Mouse (Mus musculus): ENCODE data around the gene Nck1.

The Nck1 gene

DNA sequence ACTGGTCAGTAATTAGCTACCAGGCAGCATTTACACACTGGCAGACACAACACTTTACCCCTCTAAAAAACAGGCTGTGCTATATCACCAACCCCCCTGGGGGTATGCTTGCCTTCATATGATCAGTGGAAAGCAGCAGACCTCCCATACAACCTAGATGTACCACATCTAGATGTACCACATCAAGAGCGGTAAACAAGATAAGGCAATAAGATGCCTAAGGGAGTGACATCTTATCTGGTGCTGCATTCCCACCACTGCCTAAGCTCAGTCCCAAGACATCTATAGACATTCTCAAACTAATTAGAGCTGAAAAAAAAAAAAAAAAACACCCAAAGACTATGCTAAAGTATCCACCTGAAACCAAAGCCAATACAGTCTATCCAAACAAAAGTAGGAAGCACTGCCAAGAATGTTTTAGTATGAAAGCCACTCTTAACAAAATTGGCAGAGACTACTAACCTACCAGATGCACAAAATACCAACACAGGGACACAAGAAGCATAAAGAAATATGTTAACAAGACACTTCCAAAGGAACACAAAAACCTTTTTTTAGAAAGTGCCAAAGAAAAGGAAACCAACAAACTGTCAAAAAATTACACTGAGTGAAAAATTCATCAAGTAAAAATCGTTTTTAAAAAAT is 10.2 kb downstream of the Nck1 start:
- DNase-seq (ENCODE audit: low spot score) = peak; percentile 13

DNA sequence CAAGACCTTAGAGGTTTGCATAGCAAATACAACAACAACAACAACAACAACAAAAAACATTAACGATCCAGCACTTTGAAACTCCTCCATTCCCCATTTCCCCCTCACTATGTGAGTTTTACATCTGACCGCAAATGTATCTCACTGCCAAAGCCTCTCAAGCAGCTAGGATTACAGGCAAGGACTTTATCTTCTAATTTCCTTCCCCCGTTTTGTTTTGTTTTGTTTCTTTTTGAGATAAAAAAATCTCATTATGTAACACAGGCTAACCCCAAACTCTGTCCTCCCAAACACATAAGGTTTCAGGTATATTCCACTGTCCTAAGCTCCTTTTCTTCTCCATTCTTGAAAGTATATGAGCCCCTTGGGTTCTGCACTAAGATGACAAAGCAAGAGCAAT is 11.2 kb downstream of the Nck1 start:
- DNase-seq (ENCODE audit: low spot score) = no peak

DNA sequence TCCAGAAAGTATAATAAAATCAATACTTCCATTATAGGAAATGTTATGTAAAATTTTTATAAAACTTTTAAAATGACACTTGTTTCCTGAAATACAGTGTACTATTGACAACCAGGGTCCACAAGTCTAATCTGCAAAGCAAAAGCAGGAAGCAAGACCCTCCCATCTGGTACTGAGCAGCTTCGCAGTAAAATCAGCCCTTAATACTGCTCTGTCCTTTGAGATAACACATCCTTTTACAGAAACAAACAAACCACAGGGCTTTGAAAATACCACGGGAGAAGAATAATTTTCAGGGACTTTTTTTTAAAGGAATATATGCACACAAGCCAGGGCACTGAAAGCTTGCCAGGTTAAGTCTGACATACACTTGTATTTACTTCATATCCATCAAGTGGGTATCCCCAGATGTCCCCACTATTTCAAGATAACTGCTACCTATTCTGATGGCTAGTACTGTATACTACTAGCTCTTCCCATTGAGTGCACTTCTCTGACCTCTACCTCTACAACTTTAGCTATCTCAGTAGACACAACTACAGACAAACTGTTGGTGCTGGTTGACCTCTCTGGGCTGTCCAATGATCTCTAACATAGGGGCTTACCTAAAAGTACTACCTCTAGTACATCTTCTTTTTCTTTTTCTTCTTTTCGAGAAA is 13.0 kb downstream of the Nck1 start:
- no peak for DNase-seq (ENCODE audit: low spot score)

DNA sequence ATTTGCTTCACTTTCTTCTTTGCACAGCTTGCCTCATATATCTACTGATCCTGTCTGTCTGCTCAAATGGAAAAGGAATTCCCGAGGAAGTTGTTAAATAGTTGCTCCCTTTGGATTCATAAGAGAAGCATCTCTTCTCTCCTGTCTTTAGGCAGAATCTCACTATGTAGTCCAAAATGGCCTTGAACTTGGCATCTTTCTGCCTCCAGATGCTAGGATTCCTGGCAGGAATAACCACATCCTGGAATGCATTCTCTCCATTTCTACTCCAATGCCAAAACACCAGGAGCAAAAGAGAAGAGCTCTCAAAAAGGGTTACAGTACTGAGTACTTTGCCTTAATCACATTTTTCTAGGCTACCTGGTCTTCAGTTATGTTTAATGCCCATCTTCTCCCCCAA is 14.6 kb downstream of the Nck1 start:
- no peak for DNase-seq (ENCODE audit: low spot score)

DNA sequence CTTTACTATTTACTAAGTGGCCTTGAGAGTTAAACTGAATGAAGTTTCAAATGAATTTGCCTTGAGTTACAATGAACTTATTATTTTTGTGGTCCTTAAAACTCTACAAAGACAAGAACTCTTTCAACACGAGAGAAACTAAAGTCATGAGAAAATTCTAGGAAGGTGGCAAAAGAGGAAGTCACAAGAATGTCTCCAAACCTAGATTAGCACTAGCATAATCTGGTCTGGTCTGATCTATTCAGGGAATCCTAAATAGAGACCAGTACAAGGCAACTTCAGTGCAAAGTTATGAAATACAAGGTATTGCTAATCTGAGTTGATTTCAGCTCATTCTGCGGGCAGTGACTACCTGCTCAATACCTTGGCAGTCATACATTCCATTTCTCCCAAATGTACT is 20.7 kb downstream of the Nck1 start:
- DNase-seq (ENCODE audit: low spot score) = no peak

DNA sequence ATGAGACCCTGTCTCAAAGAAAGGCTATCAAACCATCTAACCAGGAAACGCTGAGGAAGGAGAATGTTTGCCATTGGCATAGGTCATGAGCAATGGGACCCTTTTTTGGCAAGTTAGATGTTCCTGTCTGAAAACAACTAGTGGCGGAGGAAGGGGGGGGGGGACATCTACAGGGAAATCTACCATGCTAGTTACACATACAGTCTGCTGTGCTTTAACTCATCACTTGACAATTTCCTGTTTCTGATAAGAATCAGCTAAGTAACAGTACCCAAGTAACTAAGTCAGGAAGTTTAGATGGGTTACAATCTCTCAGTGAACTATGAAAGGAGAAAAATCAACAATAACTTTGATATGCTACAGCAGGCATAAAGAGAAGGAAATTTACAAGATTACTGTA is 23.9 kb downstream of the Nck1 start:
- DNase-seq (ENCODE audit: low spot score) = no peak

DNA sequence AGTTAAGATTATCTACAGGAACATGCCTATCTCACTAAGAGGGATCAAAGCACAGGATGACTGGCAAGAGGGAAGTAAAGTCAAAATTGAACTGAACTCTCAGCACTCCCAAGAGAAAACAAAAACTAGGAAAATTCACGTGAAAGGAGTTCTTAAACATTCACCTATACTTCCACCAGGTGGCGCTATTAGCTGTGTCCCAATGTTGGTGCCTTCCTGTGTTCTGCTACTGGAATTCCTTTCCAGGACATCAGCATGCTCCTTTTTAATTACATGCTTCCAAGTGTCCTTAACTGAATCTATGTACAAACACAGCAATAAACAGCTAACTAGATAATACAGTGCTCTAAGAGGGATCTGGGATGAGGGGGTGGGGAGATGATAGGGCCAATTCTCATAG is 25.3 kb downstream of the Nck1 start:
- DNase-seq (ENCODE audit: low spot score) = peak; percentile 59

DNA sequence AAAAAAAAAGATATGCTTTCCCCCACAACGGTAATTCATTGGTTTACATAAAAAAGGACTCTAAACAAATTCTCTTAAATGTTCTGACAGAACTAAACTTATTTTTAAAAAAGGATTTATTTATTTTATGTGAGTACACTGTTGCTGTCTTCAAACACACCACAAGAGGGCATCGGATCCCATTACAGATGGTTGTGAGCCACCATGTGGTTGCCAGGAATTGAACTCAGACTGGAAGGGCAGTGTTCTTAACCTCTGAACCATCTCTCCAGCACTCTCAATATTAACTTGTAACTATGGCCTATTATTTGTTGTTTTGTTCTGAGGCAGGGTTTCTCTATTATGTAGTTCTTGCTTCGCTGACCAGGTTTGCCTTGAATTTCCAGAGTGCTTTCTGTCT is 25.9 kb downstream of the Nck1 start:
- no peak for DNase-seq (ENCODE audit: low spot score)

DNA sequence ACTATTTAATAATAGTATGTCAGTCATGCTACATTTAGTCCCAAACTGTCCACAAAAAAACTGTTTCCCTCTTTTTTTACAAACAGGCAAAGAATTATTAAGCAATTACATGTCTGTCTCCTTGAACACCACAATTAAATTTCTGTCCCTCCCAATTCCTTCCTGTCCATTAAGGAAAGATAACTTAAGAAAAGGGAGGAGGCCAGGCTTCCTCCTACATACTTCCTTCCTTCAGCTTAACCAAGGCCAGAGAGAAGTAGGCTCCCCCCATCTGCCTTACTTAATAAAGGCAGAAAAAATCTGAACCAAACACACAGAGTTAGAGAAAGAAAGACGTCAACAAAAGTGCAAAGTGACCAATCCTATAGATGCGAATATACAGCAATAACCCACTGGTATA is 38.4 kb downstream of the Nck1 start:
- no peak for DNase-seq (ENCODE audit: low spot score)

DNA sequence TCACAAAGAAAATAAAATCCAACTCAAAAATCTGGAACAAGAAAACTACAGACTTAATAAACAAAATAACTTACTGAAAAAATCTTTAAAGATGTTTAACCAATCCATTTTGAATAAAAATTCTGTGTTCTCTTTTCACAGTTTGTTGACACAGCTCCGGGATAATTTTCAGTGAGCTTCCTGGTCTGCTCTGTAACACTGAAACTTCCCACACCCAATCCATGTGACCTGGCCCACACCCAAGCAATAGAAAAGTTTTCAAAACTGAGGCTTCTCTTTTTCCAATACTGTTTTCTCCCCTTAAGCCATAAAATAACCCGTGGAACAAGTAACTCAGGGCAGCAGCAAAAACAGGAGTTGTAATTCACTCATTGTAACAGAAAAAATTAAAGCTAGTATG is 39.3 kb downstream of the Nck1 start:
- DNase-seq (ENCODE audit: low spot score) = peak; percentile 88

DNA sequence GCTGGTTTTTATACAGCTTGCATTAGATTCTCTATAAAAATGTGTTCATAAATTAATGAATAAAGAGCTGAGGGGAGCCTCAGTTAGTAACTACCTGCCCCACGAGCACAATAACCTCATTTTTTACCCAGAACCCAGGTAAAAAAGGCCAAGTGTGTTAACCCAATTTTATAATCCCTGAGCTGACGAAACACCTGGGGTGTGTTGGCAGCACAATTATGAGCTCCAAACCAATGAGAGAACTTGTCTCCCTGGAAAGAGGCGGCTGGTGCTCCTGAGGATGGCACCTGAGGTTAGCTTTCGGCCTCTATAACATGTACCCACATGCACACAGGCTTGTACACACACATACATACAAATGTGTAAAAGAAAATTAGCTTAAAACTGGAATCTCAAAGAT is 40.4 kb downstream of the Nck1 start:
- no peak for DNase-seq (ENCODE audit: low spot score)

DNA sequence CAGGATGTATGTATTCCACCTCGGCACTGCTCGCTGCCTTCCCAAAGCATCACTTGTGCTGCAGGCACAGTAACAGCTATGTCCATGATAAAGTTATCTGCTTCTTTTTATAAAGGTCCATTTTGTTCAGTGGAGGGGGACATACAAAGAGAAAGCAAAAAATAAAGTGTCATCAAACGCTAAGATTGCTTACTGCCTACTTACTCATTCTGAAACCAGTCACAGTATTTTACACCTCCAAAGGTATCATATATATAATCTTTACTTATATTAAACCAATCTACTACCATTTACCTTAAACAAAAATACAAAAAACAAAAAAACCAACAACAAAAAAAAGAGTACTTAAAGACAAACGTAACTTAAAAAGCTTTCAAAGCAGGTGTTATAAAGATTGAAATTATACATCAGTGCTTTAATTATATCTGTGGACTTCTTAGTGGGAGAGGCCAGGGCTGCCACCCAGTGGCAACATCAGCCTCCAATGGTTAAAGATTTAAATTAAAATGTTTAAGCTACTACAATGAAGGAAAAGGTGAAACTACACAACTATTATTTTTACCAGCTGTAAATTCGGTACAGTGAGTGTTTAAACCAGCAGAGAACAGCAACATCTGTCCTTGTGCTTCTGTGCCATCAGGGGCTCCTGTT is 52.2 kb downstream of the Nck1 start:
- DNase-seq (ENCODE audit: low spot score) = no peak

DNA sequence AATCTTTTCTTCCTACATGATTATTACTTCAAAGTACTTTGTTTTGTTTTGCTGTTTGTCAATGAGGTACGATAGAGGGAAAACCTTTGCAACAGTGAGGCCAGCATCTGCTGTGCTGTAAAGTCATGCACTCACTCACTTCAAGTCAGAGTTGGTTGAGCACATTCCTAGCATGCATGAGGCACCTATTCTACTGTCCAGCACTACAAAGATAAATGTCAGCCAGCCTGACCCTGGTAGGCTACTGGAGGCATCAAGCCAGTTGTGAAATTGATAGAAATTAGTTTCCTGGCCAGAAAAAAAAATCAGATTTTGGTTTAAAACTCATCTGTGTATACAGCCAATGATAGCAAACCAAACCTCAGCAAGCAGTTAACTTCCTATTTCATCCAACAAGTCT is 54.5 kb downstream of the Nck1 start:
- DNase-seq (ENCODE audit: low spot score) = no peak

DNA sequence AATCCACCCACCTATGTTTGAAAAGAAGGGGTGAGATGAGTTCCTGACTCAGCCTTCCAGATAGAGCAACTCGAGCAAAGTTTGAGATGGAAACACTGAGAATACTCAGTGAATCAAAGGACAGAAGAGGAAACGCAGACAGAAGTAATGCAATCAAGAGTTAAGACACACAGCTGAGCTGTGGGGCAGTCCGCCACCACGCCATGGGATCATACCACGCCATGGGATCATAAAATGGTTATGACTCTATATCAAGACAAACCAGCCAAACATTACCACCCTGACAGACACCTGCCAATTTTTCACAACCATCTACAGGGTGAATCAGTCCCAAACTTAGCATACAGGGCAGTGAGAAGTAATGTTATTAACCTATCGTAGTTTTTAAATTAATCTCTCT is 57.0 kb downstream of the Nck1 start:
- DNase-seq (ENCODE audit: low spot score) = no peak

DNA sequence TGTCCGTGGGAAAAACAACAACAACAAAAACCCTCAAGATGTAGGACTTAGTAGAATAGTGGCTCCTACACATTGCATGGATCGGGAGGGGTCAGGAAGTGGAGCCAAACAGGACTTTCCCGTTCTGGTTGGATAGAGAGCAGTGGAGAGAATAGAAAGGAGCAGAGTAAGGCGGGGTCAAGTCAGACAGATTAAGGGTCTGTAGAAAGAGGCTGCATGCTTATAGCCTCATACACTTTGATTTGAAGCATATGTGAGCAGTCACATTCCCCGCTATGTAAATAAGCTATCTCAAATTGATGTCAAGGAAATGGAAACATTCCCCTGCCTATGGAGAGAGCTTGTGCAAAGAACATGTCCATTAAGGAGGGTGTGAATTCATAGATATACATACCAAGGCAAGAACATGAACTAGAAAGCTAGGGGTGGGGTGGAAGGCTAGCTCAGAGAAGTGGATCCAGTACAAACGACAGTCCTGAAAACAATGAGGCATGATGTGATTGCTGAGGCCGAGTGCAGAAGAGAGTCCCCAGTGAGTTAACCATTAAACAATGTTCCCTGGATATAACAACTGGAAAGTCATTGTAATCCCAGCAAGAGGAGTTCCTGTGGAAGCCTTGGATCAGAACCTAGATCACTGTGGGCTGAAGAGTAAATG is 57.7 kb downstream of the Nck1 start:
- no peak for DNase-seq (ENCODE audit: low spot score)

DNA sequence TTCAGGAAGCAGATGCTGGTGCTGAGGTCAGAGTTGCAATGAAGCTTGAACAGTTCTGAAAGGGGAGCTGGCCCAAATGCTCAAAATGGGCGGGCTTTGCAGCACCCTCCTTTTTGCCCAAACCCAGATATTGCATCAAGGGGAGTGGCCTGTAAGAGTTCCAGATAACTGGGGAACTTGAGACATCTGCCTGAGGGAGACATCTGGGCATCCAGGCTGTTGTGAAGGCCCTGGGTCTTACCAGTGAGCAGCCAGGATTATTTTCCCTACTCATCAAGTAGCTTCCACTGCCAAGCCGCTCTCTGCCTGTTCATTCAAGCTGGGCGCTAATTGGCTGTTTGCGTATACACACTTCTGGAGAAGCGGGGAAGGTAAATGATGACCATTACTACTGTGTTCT is 59.5 kb downstream of the Nck1 start, which contains the start of gene Il20rb:
Il20rb (minus strand) TSS at position 358 of the 400 bp plus-strand sequence.
- DNase-seq (ENCODE audit: low spot score) = no peak

DNA sequence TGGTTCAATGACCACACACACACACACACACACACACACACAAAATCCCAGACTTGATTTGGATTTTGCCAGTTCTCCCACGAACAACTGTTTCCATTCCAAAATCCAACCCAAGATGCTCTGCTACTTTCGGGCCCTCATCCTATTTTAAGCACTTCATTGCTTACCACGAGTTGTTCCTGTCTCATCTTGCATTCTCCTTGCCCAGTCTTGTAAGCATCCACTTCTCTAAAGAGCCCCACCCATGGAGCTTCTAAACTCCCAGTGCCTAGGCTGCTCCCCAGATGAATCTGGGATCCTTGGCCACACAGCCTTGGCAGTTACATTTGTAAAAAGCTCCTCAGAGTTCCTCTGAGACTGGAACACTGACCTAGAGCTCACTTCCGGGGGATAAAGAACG is 62.6 kb downstream of the Nck1 start:
- no peak for DNase-seq (ENCODE audit: low spot score)

DNA sequence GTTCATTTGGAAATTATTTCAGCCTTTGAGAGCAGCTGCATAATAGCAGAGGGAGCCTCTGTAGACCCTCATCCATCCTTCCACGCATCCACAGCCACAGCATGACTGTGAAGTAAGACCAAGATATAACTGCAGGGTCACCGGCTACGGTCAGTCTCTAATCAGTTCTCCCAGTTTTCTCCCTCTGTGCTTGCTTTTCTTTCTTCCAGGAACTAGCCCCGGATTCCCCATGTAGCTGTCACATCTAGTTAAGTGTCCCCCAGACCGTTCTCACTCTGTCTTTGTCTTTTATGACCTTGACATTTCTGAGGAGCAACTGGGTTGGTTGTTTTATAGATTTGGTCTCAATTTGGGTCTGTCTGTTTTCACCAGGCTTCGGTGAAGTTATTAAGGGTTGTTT is 64.3 kb downstream of the Nck1 start:
- no peak for DNase-seq (ENCODE audit: low spot score)

DNA sequence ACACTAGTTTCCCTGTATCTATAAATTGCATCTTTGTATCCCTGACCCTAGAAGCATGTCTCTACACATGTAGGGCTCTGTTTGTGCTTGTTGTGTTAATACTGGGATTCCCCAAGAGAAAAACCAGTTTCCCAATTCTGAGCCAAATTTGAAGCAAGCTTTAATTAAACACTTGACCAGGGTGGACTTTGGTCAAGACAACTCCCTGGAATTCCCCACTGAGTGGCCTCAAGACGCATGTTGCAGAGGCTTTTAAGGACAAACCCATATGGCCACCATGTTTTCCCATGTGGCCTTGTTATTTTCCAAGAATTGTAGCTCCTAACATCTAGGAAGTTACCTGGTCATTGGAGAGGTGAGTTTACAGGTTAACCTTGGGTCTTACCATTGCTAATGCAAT is 71.9 kb downstream of the Nck1 start:
- no peak for DNase-seq (ENCODE audit: low spot score)

DNA sequence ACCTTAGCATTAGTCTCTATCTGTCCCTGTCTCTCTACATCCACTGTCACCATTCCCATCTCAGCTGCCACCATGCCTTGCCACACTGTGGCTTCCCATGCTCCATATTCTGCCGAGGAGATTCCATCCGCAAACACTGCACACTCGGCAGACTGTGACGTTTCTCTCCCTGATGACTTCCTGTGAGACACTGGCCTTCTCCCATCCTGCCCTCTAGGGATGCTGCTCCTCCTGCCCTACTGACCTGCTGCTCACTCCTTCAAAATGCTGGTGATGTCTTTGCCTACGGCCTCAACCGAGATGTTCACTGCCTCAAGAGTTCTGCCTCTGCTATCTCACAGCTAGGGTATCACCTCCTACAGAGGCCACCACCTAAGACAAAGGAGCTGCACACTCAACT is 72.6 kb downstream of the Nck1 start:
- no peak for DNase-seq (ENCODE audit: low spot score)

DNA sequence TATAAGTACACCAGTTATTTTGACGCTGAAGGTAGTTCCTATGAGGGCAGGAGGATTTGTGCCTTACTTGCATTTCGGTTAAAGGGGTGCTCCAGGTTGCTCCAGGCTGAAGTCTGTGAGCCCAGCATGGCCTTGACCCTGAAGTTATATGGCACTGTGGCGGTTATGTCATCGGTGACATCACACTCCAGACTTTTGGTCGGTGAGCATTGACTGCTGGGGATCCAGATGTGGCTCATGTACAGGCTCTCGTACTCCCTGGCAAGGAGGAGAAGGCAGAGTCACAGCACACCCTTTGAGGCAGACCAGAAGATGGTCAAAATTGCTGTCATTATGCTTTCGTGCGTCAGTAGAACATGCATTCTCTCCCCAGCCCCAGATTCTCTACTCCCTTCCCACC is 73.0 kb downstream of the Nck1 start:
- DNase-seq (ENCODE audit: low spot score) = no peak

DNA sequence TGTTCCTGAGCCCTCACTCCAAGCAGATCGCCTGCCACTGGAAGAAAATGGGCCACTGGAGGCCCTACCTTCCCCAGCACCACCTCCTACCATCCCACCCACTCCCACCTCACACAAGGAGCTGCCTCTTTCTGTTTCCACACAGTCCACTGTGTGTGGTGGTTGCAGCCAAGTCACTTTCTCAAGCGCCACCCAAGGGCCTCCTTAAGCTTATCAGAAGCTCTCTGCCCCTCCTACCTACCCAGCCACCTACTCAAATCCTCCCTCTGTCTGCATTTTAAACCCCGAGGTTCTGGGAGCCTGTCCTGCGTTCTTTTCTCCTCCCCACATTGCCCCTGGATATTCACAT is 74.4 kb downstream of the Nck1 start:
- DNase-seq (ENCODE audit: low spot score) = no peak

DNA sequence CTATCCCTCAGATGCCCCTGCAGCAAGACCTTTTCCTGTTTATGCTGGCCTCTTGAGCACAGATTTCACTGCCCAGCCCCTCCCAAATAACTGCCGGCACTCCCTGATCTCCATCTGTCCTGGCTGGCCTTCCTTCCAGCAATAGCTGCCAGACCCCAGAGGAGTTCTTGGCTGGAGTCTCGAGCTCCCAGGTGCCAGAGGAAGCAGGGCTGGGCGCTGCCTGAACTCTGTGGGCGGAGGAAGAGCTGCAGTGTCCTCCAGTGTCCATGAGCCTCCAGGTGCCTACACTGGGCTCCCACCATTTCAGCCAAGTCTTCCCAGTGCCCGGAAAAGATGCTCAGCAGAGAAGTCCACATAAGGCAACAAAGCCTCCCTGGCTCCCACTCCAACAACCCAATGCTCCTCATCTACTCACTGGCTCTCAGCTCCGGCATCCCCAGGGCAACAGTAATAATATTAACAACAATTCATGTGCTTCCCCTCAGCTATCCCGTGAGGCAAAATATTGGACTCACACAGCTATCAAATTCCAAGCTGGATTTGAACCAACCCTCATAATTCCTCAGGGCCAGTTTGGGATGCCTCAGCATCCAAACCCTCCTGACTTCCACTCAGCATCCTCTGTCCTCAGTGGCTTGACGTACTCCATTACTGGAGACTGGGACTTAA is 74.9 kb downstream of the Nck1 start:
- DNase-seq (ENCODE audit: low spot score) = peak; percentile 33

All from adipocyte (in vitro differentiated cells).